Mouse (Mus musculus) liver, adult 2 months (tissue): ENCODE measurements around the gene Ccr7.

Experiments
- CTCF ChIP-seq: fragments of 200-500 bp; IDR thresholded peaks from 2 replicates; pipeline ENCODE4 v1.5.1; 2011; ENCODE audit warnings: low read depth, low read length, control low read depth
- POLR2A ChIP-seq: fragments of 200-500 bp; IDR thresholded peaks from 2 replicates; pipeline ENCODE4 v1.6.1; 2011; ENCODE audit warnings: low read length, control low read depth; ENCODE audit not compliant: insufficient read depth; ENCODE audit errors: extremely low read depth

GRCm38 (mm10) chr11:99165031-99165752 lies 10.3 kb upstream of the Ccr7 start:
- no peak for TF ChIP-seq CTCF
- no peak for TF ChIP-seq POLR2A
